Mouse (Mus musculus) intestine, embryonic 15.5 days (tissue): Measurements from ENCODE around the gene Gm21905. TPM values are rescaled to one million over a fixed set of nuclear protein-coding genes. Genes with fewer than 3 reads are reported as not detected.
A peak's percentile ranks its signal among the peaks of the same experiment; 100 is the strongest.

Experiments used
- ATAC-seq: fragments of 200-750 bp; cut with Nextera tagmentation; 2 replicates; pipeline ENCODE4 v1.8.0; 2017; ENCODE audit warnings: moderate TSS enrichment, moderate library complexity
- H3K27ac ChIP-seq: fragments of 300-500 bp; sonication (generic); 2 replicates; pipeline ENCODE4 v1.5.1; 2015; ENCODE audit warnings: mild to moderate bottlenecking, inconsistent platforms
- H3K27me3 ChIP-seq: fragments of 300-500 bp; sonication (generic); replicated peaks from 2 replicates; pipeline ENCODE4 v1.6.1; 2015; ENCODE audit warnings: inconsistent platforms
- H3K36me3 ChIP-seq: fragments of 300-500 bp; sonication (generic); 2 replicates; pipeline ENCODE4 v1.6.1; 2015; ENCODE audit warnings: inconsistent platforms
- H3K4me1 ChIP-seq: fragments of 300-500 bp; sonication (generic); replicated peaks from 2 replicates; pipeline ENCODE4 v1.6.1; 2015; ENCODE audit warnings: inconsistent platforms
- H3K4me2 ChIP-seq: fragments of 300-500 bp; sonication (generic); replicated peaks from 2 replicates; pipeline ENCODE4 v1.6.1; 2015; ENCODE audit warnings: mild to moderate bottlenecking, inconsistent platforms
- H3K4me3 ChIP-seq: fragments of 300-500 bp; sonication (generic); replicated peaks from 2 replicates; pipeline ENCODE4 v1.5.1; 2015; ENCODE audit warnings: inconsistent platforms
- H3K9ac ChIP-seq: fragments of 300-500 bp; sonication (generic); 2 replicates; pipeline ENCODE4 v1.6.1; 2015; ENCODE audit warnings: inconsistent platforms
- H3K9me3 ChIP-seq: fragments of 300-500 bp; sonication (generic); 2 replicates; pipeline ENCODE4 v1.6.1; 2016; ENCODE audit warnings: inconsistent platforms
- WGBS: fragments of 180-500 bp; shearing (Covaris S2); methylation state at CpG from one replicate; pipeline ENCODE4 v1.1.7; 2015; 5-methylcytosine and 5-hydroxymethylcytosine counted together
- polyA plus RNA-seq: library from polyadenylated mRNA; unstranded; fragments of >200 nt; fragmentation: Nextera tagmentation; extraction: Ambion mirVana; gene quantifications from 2 replicates; pipeline ENCODE4 v1.2.1, GENCODE M21; 2015

Gm21905 gene
- polyA plus RNA-seq: not detected in 2 replicates

- Histone ChIP-seq H3K27me3 (no peaks in the 10 kb centered on the region), H3K27ac (no peak within 1 kb of the TSS), H3K9me3 (no peaks in the 10 kb centered on the region), H3K4me1 (no peaks in the 10 kb centered on the region), H3K4me2 (no peak within 1 kb of the TSS), H3K36me3 (no peaks in the 10 kb centered on the region), H3K4me3 (no peak within 1 kb of the TSS), H3K9ac (no peak within 1 kb of the TSS)
- no peak for ATAC-seq
- 87% methylated on average over 5 of the region's 5 CpGs for WGBS
Measured at GRCm38 (mm10) chr5:67946321-67946720, at the start of gene Gm21905. Gene Gm21905 (minus strand): TSS chr5:67946421.

- ATAC-seq: peak; percentile 87
- Histone ChIP-seq H3K4me2 (no peak overlapping the region), H3K36me3 (no peaks in the 10 kb centered on the region), H3K4me1 (no peaks in the 10 kb centered on the region), H3K9ac (no peak overlapping the region), H3K9me3 (no peaks in the 10 kb centered on the region), H3K27ac (no peak overlapping the region), H3K27me3 (no peaks in the 10 kb centered on the region), H3K4me3 (no peak overlapping the region)
Measured at GRCm38 (mm10) chr5:67990426-67990825, 44.2 kb upstream of the Gm21905 start.

- 62% methylated on average over 3 of the region's 3 CpGs for WGBS
- H3K27me3 ChIP-seq: no peaks in the 10 kb centered on the region
- no peak for ATAC-seq
Measured at GRCm38 (mm10) chr5:67981946-67982526, 35.8 kb upstream of the Gm21905 start.

GRCm38 (mm10) chr5:67969536-67969935 lies 23.3 kb upstream of the Gm21905 start:
- no peak overlapping the region for H3K4me3 ChIP-seq
- no peaks in the 10 kb centered on the region for H3K36me3 ChIP-seq
- ATAC-seq: no peak
- no peak overlapping the region for H3K27ac ChIP-seq
- H3K4me1 ChIP-seq: no peaks in the 10 kb centered on the region
- no peaks in the 10 kb centered on the region for H3K9me3 ChIP-seq
- 79% methylated on average over 7 of the region's 7 CpGs for WGBS
- H3K4me2 ChIP-seq: no peak overlapping the region
- no peaks in the 10 kb centered on the region for H3K27me3 ChIP-seq
- no peak overlapping the region for H3K9ac ChIP-seq

More at GRCm38 (mm10) chr5:67981946-67982526, 35.8 kb upstream of the Gm21905 start:
- Histone ChIP-seq H3K9ac (no peak overlapping the region), H3K4me2 (no peak overlapping the region), H3K36me3 (no peaks in the 10 kb centered on the region), H3K27ac (no peak overlapping the region), H3K4me3 (no peak overlapping the region), H3K4me1 (no peaks in the 10 kb centered on the region), H3K9me3 (no peaks in the 10 kb centered on the region)

GRCm38 (mm10) chr5:67961708-67962629 lies 15.7 kb upstream of the Gm21905 start:
- no peaks in the 10 kb centered on the region for H3K36me3 ChIP-seq
- H3K9ac ChIP-seq: no peak overlapping the region
- no peak overlapping the region for H3K4me2 ChIP-seq
- H3K4me3 ChIP-seq: no peak overlapping the region
- no peaks in the 10 kb centered on the region for H3K27me3 ChIP-seq
- H3K27ac ChIP-seq: no peak overlapping the region
- ATAC-seq: peak; percentile 91
- H3K9me3 ChIP-seq: no peaks in the 10 kb centered on the region
- H3K4me1 ChIP-seq: no peaks in the 10 kb centered on the region
- WGBS: 72% methylated on average over 7 of the region's 7 CpGs

GRCm38 (mm10) chr5:67955486-67955885 lies 9.3 kb upstream of the Gm21905 start:
- no peak for ATAC-seq
- no peak overlapping the region for H3K9ac ChIP-seq
- H3K9me3 ChIP-seq: no peaks in the 10 kb centered on the region
- 78% methylated on average over 7 of the region's 7 CpGs for WGBS
- no peak overlapping the region for H3K4me3 ChIP-seq
- no peaks in the 10 kb centered on the region for H3K4me1 ChIP-seq
- H3K27ac ChIP-seq: no peak overlapping the region
- no peak overlapping the region for H3K4me2 ChIP-seq
- H3K27me3 ChIP-seq: no peaks in the 10 kb centered on the region
- H3K36me3 ChIP-seq: no peaks in the 10 kb centered on the region

GRCm38 (mm10) chr5:67954097-67954496 lies 7.9 kb upstream of the Gm21905 start:
- no peaks in the 10 kb centered on the region for H3K36me3 ChIP-seq
- 82% methylated on average over 4 of the region's 4 CpGs for WGBS
- no peak overlapping the region for H3K4me3 ChIP-seq
- H3K27me3 ChIP-seq: no peaks in the 10 kb centered on the region
- H3K4me1 ChIP-seq: no peaks in the 10 kb centered on the region
- H3K9me3 ChIP-seq: no peaks in the 10 kb centered on the region
- H3K9ac ChIP-seq: no peak overlapping the region
- H3K27ac ChIP-seq: no peak overlapping the region
- no peak overlapping the region for H3K4me2 ChIP-seq
- no peak for ATAC-seq

- 90% methylated on average over 5 of the region's 5 CpGs for WGBS
- Histone ChIP-seq H3K27me3 (no peaks in the 10 kb centered on the region), H3K4me2 (no peak overlapping the region), H3K9me3 (no peaks in the 10 kb centered on the region), H3K27ac (no peak overlapping the region), H3K4me1 (no peaks in the 10 kb centered on the region), H3K36me3 (no peaks in the 10 kb centered on the region), H3K9ac (no peak overlapping the region), H3K4me3 (no peak overlapping the region)
- no peak for ATAC-seq
Measured at GRCm38 (mm10) chr5:67948074-67948473, 1.9 kb upstream of the Gm21905 start.

- H3K36me3 ChIP-seq: no peaks in the 10 kb centered on the region
- no peak overlapping the region for H3K4me3 ChIP-seq
- no peaks in the 10 kb centered on the region for H3K9me3 ChIP-seq
- H3K27me3 ChIP-seq: no peaks in the 10 kb centered on the region
- H3K4me1 ChIP-seq: no peaks in the 10 kb centered on the region
- H3K27ac ChIP-seq: no peak overlapping the region
- H3K4me2 ChIP-seq: no peak overlapping the region
- ATAC-seq: no peak
- no peak overlapping the region for H3K9ac ChIP-seq
Measured at GRCm38 (mm10) chr5:67947006-67947405, 785 bp upstream of the Gm21905 start.

GRCm38 (mm10) chr5:67944074-67944785 lies 2.0 kb downstream of the Gm21905 start:
- no peaks in the 10 kb centered on the region for H3K27me3 ChIP-seq
- H3K4me3 ChIP-seq: no peak overlapping the region
- ATAC-seq: peak; percentile 70
- no peaks in the 10 kb centered on the region for H3K36me3 ChIP-seq
- H3K4me1 ChIP-seq: no peaks in the 10 kb centered on the region
- 52% methylated on average over 1 of the region's 1 CpGs for WGBS
- no peak overlapping the region for H3K9ac ChIP-seq
- no peaks in the 10 kb centered on the region for H3K9me3 ChIP-seq
- H3K27ac ChIP-seq: no peak overlapping the region
- H3K4me2 ChIP-seq: no peak overlapping the region

GRCm38 (mm10) chr5:67943199-67943598 lies 3.0 kb downstream of the Gm21905 start:
- ATAC-seq: no peak
- WGBS: 43% methylated on average over 2 of the region's 2 CpGs
- Histone ChIP-seq H3K9ac (no peak overlapping the region), H3K27me3 (no peaks in the 10 kb centered on the region), H3K4me3 (no peak overlapping the region), H3K27ac (no peak overlapping the region), H3K9me3 (no peaks in the 10 kb centered on the region), H3K4me2 (no peak overlapping the region), H3K36me3 (no peaks in the 10 kb centered on the region), H3K4me1 (no peaks in the 10 kb centered on the region)

- 70% methylated on average over 2 of the region's 2 CpGs for WGBS
- Histone ChIP-seq H3K4me1 (no peaks in the 10 kb centered on the region), H3K36me3 (no peaks in the 10 kb centered on the region), H3K4me3 (no peak within 1 kb of the TSS), H3K27me3 (no peaks in the 10 kb centered on the region), H3K9ac (no peak within 1 kb of the TSS), H3K27ac (no peak within 1 kb of the TSS), H3K4me2 (no peak within 1 kb of the TSS), H3K9me3 (no peaks in the 10 kb centered on the region)
- ATAC-seq: no peak
Measured at GRCm38 (mm10) chr5:67941369-67941768, 4.9 kb downstream of the Gm21905 start, which contains the start of gene Gm5108. Gene Gm5108 (plus strand): TSS chr5:67941669.
